Mouse (Mus musculus): Measurements from ENCODE around the gene Fgr. TPM values are rescaled to one million over a fixed set of nuclear protein-coding genes. Genes with fewer than 3 reads are reported as not detected.

The Fgr gene
- polyA plus RNA-seq, 1 experiment = 15.3 TPM

DNA sequence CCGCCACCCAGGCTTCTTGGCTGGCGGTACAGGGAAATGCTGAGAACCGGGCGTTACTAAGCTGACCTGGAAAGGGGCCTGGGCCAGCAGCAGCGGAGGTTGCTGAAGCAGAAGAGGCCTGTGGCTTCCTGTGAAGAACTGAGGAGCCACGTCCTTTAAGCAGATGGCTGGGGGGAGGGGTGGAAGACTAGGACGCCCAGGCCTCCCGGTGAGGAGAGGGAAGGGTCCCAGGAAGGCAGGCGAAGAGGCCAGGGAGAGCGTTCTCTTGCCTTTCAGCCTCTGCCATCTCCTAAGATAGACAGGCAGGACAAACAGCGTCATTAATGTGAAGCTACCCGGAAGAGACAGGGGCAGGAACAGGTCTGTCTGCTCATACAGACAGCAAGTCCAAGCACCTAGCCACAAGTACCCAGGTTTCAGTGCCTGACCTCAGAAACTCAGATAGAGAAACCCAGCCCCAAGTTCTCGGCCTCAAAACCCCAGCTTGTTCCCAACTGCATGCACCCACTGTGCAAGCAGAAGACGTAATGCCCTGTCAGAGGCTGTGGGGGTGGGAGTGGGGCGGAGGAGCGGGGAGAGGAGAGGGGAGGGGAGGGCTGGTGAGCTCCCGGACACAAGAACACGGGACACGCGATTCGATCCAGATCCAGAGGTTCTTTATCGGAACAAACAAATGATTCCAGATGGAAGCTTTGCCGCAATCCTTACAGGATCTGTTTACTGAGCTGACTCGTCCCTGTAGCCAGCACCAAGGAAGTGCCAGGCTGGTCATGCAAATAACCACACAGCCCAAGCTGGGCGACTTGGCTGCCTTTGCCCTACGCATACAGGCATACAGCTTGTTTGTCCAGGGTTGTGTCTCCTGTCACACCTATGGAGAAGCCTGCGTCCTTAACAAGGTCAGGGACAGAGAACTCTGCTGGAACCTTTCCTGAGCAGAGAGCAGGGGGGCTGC is 27.6 kb upstream of the Fgr start:
- peaks cover 36% of the 10 kb centered on the region for H3K4me1 ChIP-seq (replicated peaks; ENCODE audit: control insufficient read depth, insufficient read depth, low read length)
- WGBS = 16% methylated on average over 27 of the region's 27 CpGs
- H3K27me3 ChIP-seq (ENCODE audit: control insufficient read depth, insufficient read depth, low read length) = no peaks in the 10 kb centered on the region
- H3K36me3 ChIP-seq (ENCODE audit: control insufficient read depth, insufficient read depth, low read length) = no peaks in the 10 kb centered on the region
- H3K27ac ChIP-seq (ENCODE audit: control insufficient read depth, insufficient read depth, low read length) = peak overlapping the region; percentile 90
- H3K4me3 ChIP-seq (ENCODE audit: control insufficient read depth, insufficient read depth, low read length) = peak overlapping the region; percentile 48
- peak; percentile 83 for DNase-seq
- TF ChIP-seq POLR2A (IDR thresholded peaks at IDR 0.05; ENCODE audit: control insufficient read depth, extremely low read depth, insufficient read depth, low read length, poor library complexity) = no peak; the same call in 1 of the 2 replicates
- TF ChIP-seq CTCF (IDR thresholded peaks at IDR 0.05; ENCODE audit: borderline replicate concordance, control insufficient read depth, extremely low read depth, insufficient read depth, low read length, poor library complexity) = no peak

GRCm38 (mm10) chr4:132949882-132950532 is 23.9 kb upstream of the Fgr start:
- Histone ChIP-seq H3K27ac (ENCODE audit: control insufficient read depth, insufficient read depth, low read length) (no peak overlapping the region), H3K4me1 (replicated peaks; ENCODE audit: control insufficient read depth, insufficient read depth, low read length) (peaks cover 20% of the 10 kb centered on the region), H3K36me3 (ENCODE audit: control insufficient read depth, insufficient read depth, low read length) (no peaks in the 10 kb centered on the region), H3K4me3 (ENCODE audit: control insufficient read depth, insufficient read depth, low read length) (no peak overlapping the region), H3K27me3 (ENCODE audit: control insufficient read depth, insufficient read depth, low read length) (no peaks in the 10 kb centered on the region)
- TF ChIP-seq POLR2A (IDR thresholded peaks at IDR 0.05; ENCODE audit: control insufficient read depth, extremely low read depth, insufficient read depth, low read length, poor library complexity) (no peak), CTCF (IDR thresholded peaks at IDR 0.05; ENCODE audit: borderline replicate concordance, control insufficient read depth, extremely low read depth, insufficient read depth, low read length, poor library complexity) (no peak)
- WGBS = 89% methylated on average over 24 of the region's 24 CpGs
- no peak for DNase-seq

DNA sequence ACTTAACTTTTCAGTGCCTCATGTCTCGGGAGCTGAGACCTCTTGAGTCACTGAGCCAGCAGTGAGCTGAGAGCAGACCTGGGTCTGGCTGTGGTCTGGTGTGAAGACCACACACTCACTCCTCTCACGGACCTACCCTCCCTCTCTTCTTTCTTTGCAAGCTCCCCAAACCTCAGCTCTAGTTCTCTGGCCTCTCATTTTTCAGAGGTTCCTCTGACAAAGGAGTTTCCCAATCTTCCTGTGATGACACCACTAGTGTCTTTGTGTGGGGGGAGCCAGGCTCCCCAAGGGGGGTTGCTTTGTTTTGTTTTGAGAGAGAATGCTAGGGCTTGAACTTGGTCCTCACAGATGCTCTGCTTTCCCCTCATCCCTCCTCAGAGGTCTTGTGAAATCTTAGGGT is 22.9 kb upstream of the Fgr start:
- DNase-seq = no peak
- H3K36me3 ChIP-seq (ENCODE audit: control insufficient read depth, insufficient read depth, low read length) = no peaks in the 10 kb centered on the region
- WGBS = 53% methylated on average over 2 of the region's 2 CpGs
- no peak overlapping the region for H3K4me3 ChIP-seq (ENCODE audit: control insufficient read depth, insufficient read depth, low read length)
- H3K27ac ChIP-seq (ENCODE audit: control insufficient read depth, insufficient read depth, low read length) = no peak overlapping the region
- TF ChIP-seq POLR2A (IDR thresholded peaks at IDR 0.05; ENCODE audit: control insufficient read depth, extremely low read depth, insufficient read depth, low read length, poor library complexity) = no peak
- H3K27me3 ChIP-seq (ENCODE audit: control insufficient read depth, insufficient read depth, low read length) = no peaks in the 10 kb centered on the region
- H3K4me1 ChIP-seq (replicated peaks; ENCODE audit: control insufficient read depth, insufficient read depth, low read length) = peaks cover 12% of the 10 kb centered on the region

DNA sequence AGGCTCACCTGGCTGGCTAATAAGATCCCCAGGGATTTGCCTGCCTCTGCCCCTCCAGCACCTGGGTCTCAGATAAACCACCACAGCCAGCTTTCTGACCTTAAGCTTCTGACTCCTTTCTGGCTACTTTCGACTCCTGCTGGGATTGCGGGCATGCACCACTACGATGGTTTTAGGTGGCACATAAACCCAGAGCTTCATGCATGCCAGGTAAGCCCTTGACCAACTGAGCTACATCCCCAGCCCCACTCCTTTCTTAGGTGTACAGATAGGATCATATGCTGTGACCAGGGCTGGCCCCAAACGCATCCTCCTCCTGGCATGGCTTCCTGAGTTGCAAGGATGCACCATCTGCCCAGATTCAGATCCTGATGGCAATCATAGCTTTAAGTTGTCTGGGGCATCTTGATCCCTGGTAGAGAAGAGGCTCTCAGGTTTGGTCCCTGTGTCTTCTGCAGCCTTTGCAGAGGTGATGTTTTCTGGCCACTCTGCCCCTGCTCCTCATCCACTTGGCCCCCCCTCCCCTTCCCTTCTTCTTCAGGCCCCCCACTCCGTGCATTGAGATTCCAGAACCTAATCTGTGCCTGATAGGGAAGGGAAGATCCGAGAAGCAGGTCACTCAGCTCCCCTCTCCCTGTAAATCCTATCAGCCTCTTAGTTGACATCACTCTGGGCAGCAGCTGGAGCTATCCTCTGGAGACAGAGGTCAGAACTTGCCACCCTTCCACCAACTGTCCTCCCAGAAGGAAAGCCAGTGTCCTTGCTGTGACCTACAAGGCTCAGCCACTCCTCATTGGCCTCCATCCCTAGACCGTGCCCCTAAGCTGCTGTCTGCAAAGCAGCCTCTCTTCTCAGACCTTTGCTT is 19.1 kb upstream of the Fgr start:
- Histone ChIP-seq H3K4me1 (replicated peaks; ENCODE audit: control insufficient read depth, insufficient read depth, low read length) (peaks cover 6% of the 10 kb centered on the region), H3K4me3 (ENCODE audit: control insufficient read depth, insufficient read depth, low read length) (no peak overlapping the region), H3K36me3 (ENCODE audit: control insufficient read depth, insufficient read depth, low read length) (no peaks in the 10 kb centered on the region), H3K27ac (ENCODE audit: control insufficient read depth, insufficient read depth, low read length) (no peak overlapping the region), H3K27me3 (ENCODE audit: control insufficient read depth, insufficient read depth, low read length) (no peaks in the 10 kb centered on the region)
- no peak for TF ChIP-seq CTCF (IDR thresholded peaks at IDR 0.05; ENCODE audit: borderline replicate concordance, control insufficient read depth, extremely low read depth, insufficient read depth, low read length, poor library complexity)
- TF ChIP-seq POLR2A (IDR thresholded peaks at IDR 0.05; ENCODE audit: control insufficient read depth, extremely low read depth, insufficient read depth, low read length, poor library complexity) = no peak
- DNase-seq = no peak
- WGBS = 94% methylated on average over 7 of the region's 7 CpGs

GRCm38 (mm10) chr4:132955395-132955791 is 18.5 kb upstream of the Fgr start:
- no peaks in the 10 kb centered on the region for H3K27me3 ChIP-seq (ENCODE audit: control insufficient read depth, insufficient read depth, low read length)
- H3K4me3 ChIP-seq (ENCODE audit: control insufficient read depth, insufficient read depth, low read length) = no peak overlapping the region
- no peak overlapping the region for H3K27ac ChIP-seq (ENCODE audit: control insufficient read depth, insufficient read depth, low read length)
- H3K4me1 ChIP-seq (replicated peaks; ENCODE audit: control insufficient read depth, insufficient read depth, low read length) = peaks cover 10% of the 10 kb centered on the region
- DNase-seq = no peak
- WGBS = 78% methylated on average over 2 of the region's 2 CpGs
- no peaks in the 10 kb centered on the region for H3K36me3 ChIP-seq (ENCODE audit: control insufficient read depth, insufficient read depth, low read length)
- TF ChIP-seq CTCF (IDR thresholded peaks at IDR 0.05; ENCODE audit: borderline replicate concordance, control insufficient read depth, extremely low read depth, insufficient read depth, low read length, poor library complexity) (no peak), POLR2A (IDR thresholded peaks at IDR 0.05; ENCODE audit: control insufficient read depth, extremely low read depth, insufficient read depth, low read length, poor library complexity) (no peak)

All from thymus, adult 2 months (tissue).